Mouse (Mus musculus) hindbrain, embryonic 15.5 days (tissue): ENCODE data around the gene Meiob. TPM values are rescaled to one million over a fixed set of nuclear protein-coding genes. Genes with fewer than 3 reads are reported as not detected.

Source experiments
- ATAC-seq: fragments of 200-750 bp; cut with Nextera tagmentation; 2 replicates; pipeline ENCODE4 v1.8.0; 2017; ENCODE audit warnings: low read depth, moderate number of reproducible peaks, moderate TSS enrichment; ENCODE audit not compliant: low FRiP score
- H3K27ac ChIP-seq: fragments of 300-500 bp; sonication (generic); replicated peaks from 2 replicates; pipeline ENCODE4 v1.5.1; 2015; ENCODE audit warnings: mild to moderate bottlenecking, inconsistent platforms
- H3K27me3 ChIP-seq: fragments of 300-500 bp; sonication (generic); 2 replicates; pipeline ENCODE4 v1.6.1; 2015; ENCODE audit warnings: control low read depth, inconsistent platforms
- H3K36me3 ChIP-seq: fragments of 300-500 bp; sonication (generic); 2 replicates; pipeline ENCODE4 v1.6.1; 2015; ENCODE audit warnings: control low read depth, inconsistent platforms
- H3K4me1 ChIP-seq: fragments of 300-500 bp; sonication (generic); replicated peaks from 2 replicates; pipeline ENCODE4 v1.6.1; 2015; ENCODE audit warnings: control low read depth, inconsistent platforms
- H3K4me2 ChIP-seq: fragments of 300-500 bp; sonication (generic); 2 replicates; pipeline ENCODE4 v1.6.1; 2015; ENCODE audit warnings: moderate library complexity, mild to moderate bottlenecking, inconsistent platforms
- H3K4me3 ChIP-seq: fragments of 300-500 bp; sonication (generic); 2 replicates; pipeline ENCODE4 v1.5.1; 2015; ENCODE audit warnings: mild to moderate bottlenecking, inconsistent platforms
- H3K9ac ChIP-seq: fragments of 300-500 bp; sonication (generic); 2 replicates; pipeline ENCODE4 v1.6.1; 2015; ENCODE audit warnings: inconsistent platforms
- H3K9me3 ChIP-seq: fragments of 300-500 bp; sonication (generic); 2 replicates; pipeline ENCODE4 v1.6.1; 2016; ENCODE audit warnings: control low read depth, inconsistent platforms
- WGBS: fragments of 180-500 bp; shearing (Covaris S2); methylation state at CpG from one replicate; pipeline ENCODE4 v1.1.7; 2015; 5-methylcytosine and 5-hydroxymethylcytosine counted together
- polyA plus RNA-seq: library from polyadenylated mRNA; unstranded; fragments of >200 nt; fragmentation: Nextera tagmentation; extraction: Ambion mirVana; gene quantifications from 2 replicates; pipeline ENCODE4 v1.2.1, GENCODE M21; 2015

Gene Meiob
- polyA plus RNA-seq, 1 experiment from 2014 or later: not detected

GRCm38 (mm10) chr17:24856589-24856988, 52.5 kb downstream of the Meiob start:
- WGBS: 91% methylated on average over 13 of the region's 13 CpGs
- Histone ChIP-seq H3K4me3 (no peak overlapping the region), H3K9me3 (no peaks in the 10 kb centered on the region), H3K9ac (no peak overlapping the region), H3K27me3 (peaks cover 2% of the 10 kb centered on the region; the same call in 1 of the 2 replicates), H3K27ac (no peak overlapping the region), H3K4me1 (peaks cover 3% of the 10 kb centered on the region), H3K4me2 (no peak overlapping the region), H3K36me3 (peaks cover 24% of the 10 kb centered on the region)
- no peak for ATAC-seq

GRCm38 (mm10) chr17:24857831-24858470, 53.9 kb downstream of the Meiob start:
- Histone ChIP-seq H3K36me3 (peaks cover 35% of the 10 kb centered on the region), H3K27me3 (no peaks in the 10 kb centered on the region), H3K27ac (no peak overlapping the region), H3K4me3 (no peak overlapping the region), H3K9me3 (no peaks in the 10 kb centered on the region), H3K4me1 (no peaks in the 10 kb centered on the region), H3K9ac (no peak overlapping the region), H3K4me2 (no peak overlapping the region)
- no peak for ATAC-seq
- WGBS: 93% methylated on average over 8 of the region's 8 CpGs

GRCm38 (mm10) chr17:24858967-24859366, 54.9 kb downstream of the Meiob start:
- Histone ChIP-seq H3K27me3 (no peaks in the 10 kb centered on the region), H3K4me1 (no peaks in the 10 kb centered on the region), H3K9ac (no peak overlapping the region), H3K27ac (no peak overlapping the region), H3K36me3 (peaks cover 33% of the 10 kb centered on the region), H3K4me3 (no peak overlapping the region), H3K9me3 (no peaks in the 10 kb centered on the region), H3K4me2 (no peak overlapping the region)
- ATAC-seq: no peak
- WGBS: 86% methylated on average over 6 of the region's 6 CpGs

DNA sequence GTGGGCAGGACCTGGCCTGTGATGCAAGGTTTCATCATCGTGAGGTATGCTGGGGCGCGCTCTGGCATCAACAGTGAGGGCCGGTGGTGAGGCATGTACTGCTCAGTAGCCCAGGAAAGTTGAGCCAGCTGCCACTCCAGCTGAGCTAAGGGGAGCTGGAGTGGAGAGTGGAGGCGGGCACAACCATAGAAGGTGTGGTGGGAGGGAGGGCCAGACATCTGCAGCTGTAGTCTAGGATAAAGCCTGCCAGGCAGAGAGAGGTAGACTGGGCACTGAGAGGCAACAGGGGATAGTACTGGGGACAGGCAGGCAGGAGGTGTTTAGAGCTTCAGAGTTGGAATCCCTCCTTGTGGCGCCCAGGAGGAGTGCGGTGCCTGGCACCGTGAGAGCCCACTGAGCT, 56.0 kb downstream of the Meiob start:
- WGBS: 95% methylated on average over 8 of the region's 8 CpGs
- Histone ChIP-seq H3K36me3 (peaks cover 36% of the 10 kb centered on the region), H3K4me3 (no peak overlapping the region), H3K4me2 (no peak overlapping the region), H3K9me3 (no peaks in the 10 kb centered on the region), H3K27me3 (no peaks in the 10 kb centered on the region), H3K9ac (no peak overlapping the region), H3K4me1 (no peaks in the 10 kb centered on the region), H3K27ac (no peak overlapping the region)
- no peak for ATAC-seq

DNA sequence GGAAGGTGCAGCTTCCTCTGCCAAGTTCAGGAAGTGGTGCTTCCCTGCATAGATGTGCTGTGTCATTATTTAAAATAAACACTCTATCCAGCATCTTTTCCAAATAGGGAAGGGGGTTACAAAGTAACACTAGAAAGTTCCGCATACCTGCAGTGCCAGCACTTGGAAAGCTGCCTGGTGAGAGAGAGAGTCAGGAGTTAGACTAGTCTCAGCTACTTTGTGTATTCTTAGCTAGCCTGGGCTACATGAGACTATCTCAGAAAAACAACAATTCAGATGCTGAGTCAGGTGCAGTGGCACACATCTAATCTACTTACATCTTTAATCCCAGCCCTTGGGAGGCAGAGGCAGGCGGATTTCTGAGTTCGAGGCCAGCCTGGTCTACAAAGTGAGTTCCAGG, 57.7 kb downstream of the Meiob start:
- Histone ChIP-seq H3K4me2 (no peak overlapping the region), H3K4me1 (no peaks in the 10 kb centered on the region), H3K4me3 (no peak overlapping the region), H3K9me3 (no peaks in the 10 kb centered on the region), H3K9ac (no peak overlapping the region), H3K27ac (no peak overlapping the region), H3K36me3 (peaks cover 34% of the 10 kb centered on the region), H3K27me3 (no peaks in the 10 kb centered on the region)
- WGBS: 95% methylated on average over 3 of the region's 3 CpGs
- no peak for ATAC-seq

- no peaks in the 10 kb centered on the region for H3K9me3 ChIP-seq
- H3K9ac ChIP-seq: no peak within 1 kb of the TSS
- H3K4me1 ChIP-seq: no peaks in the 10 kb centered on the region
- no peak within 1 kb of the TSS for H3K4me2 ChIP-seq
- H3K27me3 ChIP-seq: no peaks in the 10 kb centered on the region
- peaks cover 34% of the 10 kb centered on the region for H3K36me3 ChIP-seq
- ATAC-seq: no peak
- 91% methylated on average over 8 of the region's 8 CpGs for WGBS
- H3K4me3 ChIP-seq: no peak within 1 kb of the TSS
- no peak within 1 kb of the TSS for H3K27ac ChIP-seq
Measured at GRCm38 (mm10) chr17:24865776-24866175, 61.7 kb downstream of the Meiob start, which contains the start of gene Igfals. TSS of gene Igfals (plus strand) at chr17:24865997.

- Histone ChIP-seq H3K4me2 (no peak overlapping the region), H3K4me1 (no peaks in the 10 kb centered on the region), H3K4me3 (no peak overlapping the region), H3K9me3 (no peaks in the 10 kb centered on the region), H3K27me3 (no peaks in the 10 kb centered on the region), H3K36me3 (peaks cover 18% of the 10 kb centered on the region), H3K27ac (no peak overlapping the region), H3K9ac (no peak overlapping the region)
- WGBS: 96% methylated on average over 10 of the region's 10 CpGs
- no peak for ATAC-seq
Measured at GRCm38 (mm10) chr17:24867914-24868313, 63.8 kb downstream of the Meiob start.

- Histone ChIP-seq H3K9ac (no peak overlapping the region), H3K36me3 (no peaks in the 10 kb centered on the region), H3K4me3 (no peak overlapping the region), H3K27me3 (no peaks in the 10 kb centered on the region), H3K27ac (no peak overlapping the region), H3K4me1 (no peaks in the 10 kb centered on the region), H3K9me3 (no peaks in the 10 kb centered on the region), H3K4me2 (no peak overlapping the region)
- WGBS: 56% methylated on average over 4 of the region's 4 CpGs
- ATAC-seq: no peak
Measured at GRCm38 (mm10) chr17:24873695-24874404, 69.8 kb downstream of the Meiob start.

GRCm38 (mm10) chr17:24874405-24874745, 70.3 kb downstream of the Meiob start:
- H3K9me3 ChIP-seq: no peaks in the 10 kb centered on the region
- 53% methylated on average over 1 of the region's 1 CpGs for WGBS
- H3K36me3 ChIP-seq: no peaks in the 10 kb centered on the region
- H3K27me3 ChIP-seq: no peaks in the 10 kb centered on the region
- H3K27ac ChIP-seq: no peak overlapping the region
- no peak overlapping the region for H3K4me2 ChIP-seq
- no peaks in the 10 kb centered on the region for H3K4me1 ChIP-seq
- no peak for ATAC-seq
- no peak overlapping the region for H3K4me3 ChIP-seq
- no peak overlapping the region for H3K9ac ChIP-seq

DNA sequence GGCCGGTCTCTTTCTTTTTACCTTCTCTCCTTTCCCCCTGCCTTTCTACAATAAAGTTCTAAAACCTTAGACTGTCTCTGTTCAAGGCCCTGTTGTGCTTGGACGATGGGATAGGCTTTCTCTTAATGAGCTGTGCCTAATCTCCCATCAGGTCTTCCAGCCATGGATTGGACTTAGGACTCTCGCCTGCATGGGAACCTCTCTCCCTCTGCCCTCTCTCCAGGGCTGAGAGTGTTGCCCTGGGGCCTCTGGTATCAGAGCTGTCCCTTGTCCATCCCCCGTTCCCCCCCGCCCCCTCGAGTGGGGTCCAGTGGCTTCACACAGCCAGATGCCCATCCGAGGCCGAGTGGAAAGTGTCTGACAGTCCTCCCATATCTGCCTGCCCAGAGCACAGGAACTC, 70.9 kb downstream of the Meiob start:
- WGBS: 81% methylated on average over 8 of the region's 8 CpGs
- no peaks in the 10 kb centered on the region for H3K27me3 ChIP-seq
- H3K27ac ChIP-seq: no peak overlapping the region

GRCm38 (mm10) chr17:24877336-24878116, 73.4 kb downstream of the Meiob start:
- 66% methylated on average over 10 of the region's 10 CpGs for WGBS
- Histone ChIP-seq H3K27ac (no peak overlapping the region), H3K4me1 (no peaks in the 10 kb centered on the region), H3K4me2 (no peak overlapping the region), H3K9ac (no peak overlapping the region), H3K36me3 (no peaks in the 10 kb centered on the region; the same call in 1 of the 2 replicates), H3K4me3 (no peak overlapping the region), H3K27me3 (no peaks in the 10 kb centered on the region), H3K9me3 (no peaks in the 10 kb centered on the region)
- ATAC-seq: no peak

More for the DNA sequence above, 70.9 kb downstream of the Meiob start:
- no peak overlapping the region for H3K4me2 ChIP-seq
- no peak overlapping the region for H3K4me3 ChIP-seq
- no peak for ATAC-seq
- no peaks in the 10 kb centered on the region for H3K36me3 ChIP-seq
- H3K9me3 ChIP-seq: no peaks in the 10 kb centered on the region
- H3K4me1 ChIP-seq: no peaks in the 10 kb centered on the region
- no peak overlapping the region for H3K9ac ChIP-seq

GRCm38 (mm10) chr17:24878117-24878397, 74.0 kb downstream of the Meiob start:
- Histone ChIP-seq H3K27me3 (no peaks in the 10 kb centered on the region), H3K4me1 (no peaks in the 10 kb centered on the region), H3K9ac (no peak overlapping the region), H3K27ac (no peak overlapping the region), H3K4me3 (no peak overlapping the region), H3K36me3 (peaks cover 5% of the 10 kb centered on the region), H3K4me2 (no peak overlapping the region), H3K9me3 (no peaks in the 10 kb centered on the region)
- no peak for ATAC-seq
- WGBS: 45% methylated on average over 5 of the region's 5 CpGs
